Mouse (Mus musculus) c-Kit-positive CD71-positive TER-119-positive erythroid progenitor cells, embryonic 14.5 days (primary cell): Measurements from ENCODE around the gene Pnpla8.
"Not testable (repeated sequence)": the region's sequence is repeated elsewhere in the genome, so short reads cannot be mapped to it uniquely, and the experiment has no call there.

Experiments used
- DNase-seq: peaks from one replicate; pipeline ENCODE4 v3.0.0-alpha.2; 2013; ENCODE audit warnings: low spot score

Pnpla8 gene

GRCm38 (mm10) chr12:44221070-44221469 lies at the start of gene Pnpla8:
Gene Pnpla8 (plus strand): TSS chr12:44221370.
- DNase-seq, result not testable (repeated sequence)

- DNase-seq, result no peak
Observed at GRCm38 (mm10) chr12:44176331-44177037, 44.7 kb upstream of the Pnpla8 start.

DNA sequence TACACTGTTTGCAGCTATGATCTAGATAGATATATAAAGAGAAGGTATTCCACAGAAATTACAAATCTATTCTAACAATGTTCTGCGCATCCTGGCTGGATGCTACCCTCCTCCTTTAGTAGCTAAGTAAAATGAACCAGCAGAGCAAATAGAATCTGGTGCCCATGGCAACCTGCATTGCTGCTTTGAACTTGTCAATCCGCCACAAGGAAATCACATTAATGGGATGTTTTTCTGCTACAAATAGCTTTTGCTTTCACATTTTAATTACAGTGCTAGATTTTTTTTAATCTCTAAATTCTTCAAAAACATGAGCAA lies 44.2 kb upstream of the Pnpla8 start:
- DNase-seq, result no peak

DNA sequence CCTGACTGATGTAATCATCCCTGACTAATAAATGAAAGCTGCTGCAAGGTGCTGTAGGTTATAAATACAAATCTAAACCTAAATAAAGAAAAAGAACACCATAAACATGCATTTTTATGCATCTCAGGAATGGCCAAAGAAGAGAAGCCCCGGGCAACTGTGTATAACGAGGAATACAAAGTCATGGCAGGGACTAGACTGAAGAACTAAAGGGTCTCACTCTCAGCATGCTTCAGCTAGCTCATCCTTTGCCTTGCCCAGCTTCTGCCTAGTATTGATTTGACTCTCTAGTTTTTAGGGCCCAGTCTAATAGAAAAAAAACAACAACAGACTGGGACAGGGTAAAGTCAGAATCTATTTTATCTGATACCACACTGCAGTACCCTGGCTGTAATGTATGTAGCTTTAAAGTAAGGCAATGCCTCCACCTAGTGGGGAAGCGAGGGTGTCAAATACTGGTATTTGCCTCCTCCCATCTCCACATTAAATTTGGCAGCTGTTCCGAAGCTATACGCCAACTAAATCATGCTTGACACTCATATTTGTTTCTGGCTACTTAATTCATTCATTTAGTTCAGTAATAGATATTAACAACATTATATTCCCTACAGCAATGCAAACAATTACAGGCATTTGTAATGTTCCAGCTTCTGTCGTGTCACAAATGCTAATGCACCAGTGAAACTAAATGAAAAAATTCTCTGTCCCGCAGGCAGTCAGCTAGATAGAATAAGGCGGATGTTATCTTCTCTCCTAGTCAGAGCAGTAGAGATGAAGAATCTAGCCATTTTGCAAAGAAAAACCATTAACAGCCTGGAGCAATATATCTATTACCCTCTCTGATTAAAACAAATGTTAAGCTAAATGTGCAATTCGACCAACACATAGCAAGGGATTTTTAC lies 39.8 kb upstream of the Pnpla8 start:
- DNase-seq, result no peak

DNA sequence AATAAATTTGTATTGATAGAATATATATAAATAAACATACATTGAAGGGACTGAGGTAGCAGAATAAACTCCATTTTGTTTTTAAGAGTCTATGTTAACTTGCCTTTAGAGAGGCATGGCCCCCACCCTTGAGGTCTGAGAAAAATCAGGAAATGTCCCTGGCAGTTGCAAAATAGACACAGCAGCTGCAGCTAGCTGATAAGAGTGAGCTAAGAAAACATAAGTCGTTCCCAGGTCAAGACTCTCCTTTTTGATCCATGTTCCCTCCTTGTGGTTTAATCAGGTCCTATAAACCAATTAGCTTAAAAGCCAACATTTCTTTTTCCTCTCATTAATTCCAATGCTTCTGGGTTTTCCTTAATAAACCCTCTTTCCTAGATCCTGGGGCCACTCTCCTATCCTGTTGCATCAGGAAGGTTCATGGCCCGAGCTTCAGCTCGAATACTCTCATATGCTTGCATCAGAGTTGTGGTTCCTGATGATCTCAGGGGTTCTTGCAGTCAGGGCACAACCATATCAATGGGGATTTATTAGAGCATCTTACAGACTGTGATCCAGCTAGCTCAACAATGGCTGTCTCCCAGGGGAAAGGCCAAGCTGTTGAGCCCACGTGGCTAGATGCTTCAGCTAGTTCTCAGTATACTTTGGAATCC lies 23.2 kb upstream of the Pnpla8 start:
- peak; percentile 46 for DNase-seq

- DNase-seq, result peak; percentile 17
Observed at GRCm38 (mm10) chr12:44209141-44209823, 11.9 kb upstream of the Pnpla8 start.

- peak; percentile 98 for DNase-seq
Observed at GRCm38 (mm10) chr12:44209824-44210752, 11.1 kb upstream of the Pnpla8 start, which contains the start of gene Dnajb9. Gene Dnajb9 (minus strand): TSS chr12:44210326.

GRCm38 (mm10) chr12:44211555-44211954 lies 9.6 kb upstream of the Pnpla8 start:
- DNase-seq, result no peak

DNA sequence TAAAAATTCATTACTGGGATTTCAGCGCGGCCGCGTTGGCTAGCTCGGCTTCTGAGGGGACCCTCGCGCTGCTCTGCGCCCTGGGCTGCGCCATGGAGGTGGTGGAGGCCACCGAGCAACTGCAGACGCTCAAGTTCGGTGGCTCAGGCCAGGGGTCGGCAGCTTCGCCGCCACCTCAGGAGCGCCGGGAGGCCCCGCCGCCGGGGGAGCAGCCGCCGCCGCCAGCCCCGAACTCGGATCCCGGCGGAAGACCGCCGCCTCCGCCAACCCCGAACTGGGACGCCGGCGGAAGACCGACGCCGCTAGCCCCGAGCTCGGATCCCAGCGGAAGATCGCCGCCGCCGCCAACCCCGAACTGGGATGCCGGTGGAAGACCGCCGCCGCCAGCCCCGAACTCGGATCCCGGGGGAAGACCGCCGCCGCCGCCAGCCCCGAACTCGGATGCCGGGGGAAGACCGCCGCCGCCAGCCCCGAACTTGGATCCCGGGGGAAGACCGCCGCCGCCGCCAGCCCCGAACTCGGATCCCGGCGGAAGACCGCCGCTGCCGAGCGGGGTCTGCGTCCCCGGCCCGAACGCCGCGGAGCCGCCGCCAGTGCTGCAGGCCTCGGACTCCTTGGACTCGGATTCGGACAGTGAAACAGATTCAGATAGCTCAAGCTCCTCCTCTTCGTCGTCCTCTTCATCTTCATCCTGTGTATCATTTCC lies 634 bp downstream of the Pnpla8 start:
- no peak for DNase-seq

- no peak for DNase-seq
Observed at GRCm38 (mm10) chr12:44223044-44223443, 1.9 kb downstream of the Pnpla8 start.

GRCm38 (mm10) chr12:44224650-44225049 lies 3.5 kb downstream of the Pnpla8 start:
- DNase-seq, result no peak

DNA sequence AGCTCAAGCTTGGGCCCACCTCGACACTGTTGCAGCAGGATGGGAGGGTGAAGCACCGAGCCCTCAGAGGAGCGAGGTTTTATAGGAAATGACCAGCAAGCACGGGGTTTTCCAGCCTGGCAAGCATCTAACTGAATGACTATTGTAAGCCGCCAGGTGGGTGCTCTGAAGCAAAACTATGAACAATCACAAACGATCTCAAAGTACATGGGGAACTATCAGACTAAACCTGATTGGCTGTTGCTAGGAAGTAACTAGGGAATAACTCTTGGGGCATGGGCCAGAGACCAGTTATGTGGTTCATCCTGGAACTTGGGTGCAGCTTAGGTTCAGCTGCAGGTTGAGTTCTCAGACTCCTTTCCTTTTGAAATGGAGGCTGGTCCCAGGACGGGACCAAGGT lies 19.9 kb downstream of the Pnpla8 start:
- DNase-seq, result no peak

- DNase-seq, result no peak
Observed at GRCm38 (mm10) chr12:44242407-44242806, 21.2 kb downstream of the Pnpla8 start.

- DNase-seq, result no peak
Observed at GRCm38 (mm10) chr12:44245739-44246138, 24.6 kb downstream of the Pnpla8 start.

DNA sequence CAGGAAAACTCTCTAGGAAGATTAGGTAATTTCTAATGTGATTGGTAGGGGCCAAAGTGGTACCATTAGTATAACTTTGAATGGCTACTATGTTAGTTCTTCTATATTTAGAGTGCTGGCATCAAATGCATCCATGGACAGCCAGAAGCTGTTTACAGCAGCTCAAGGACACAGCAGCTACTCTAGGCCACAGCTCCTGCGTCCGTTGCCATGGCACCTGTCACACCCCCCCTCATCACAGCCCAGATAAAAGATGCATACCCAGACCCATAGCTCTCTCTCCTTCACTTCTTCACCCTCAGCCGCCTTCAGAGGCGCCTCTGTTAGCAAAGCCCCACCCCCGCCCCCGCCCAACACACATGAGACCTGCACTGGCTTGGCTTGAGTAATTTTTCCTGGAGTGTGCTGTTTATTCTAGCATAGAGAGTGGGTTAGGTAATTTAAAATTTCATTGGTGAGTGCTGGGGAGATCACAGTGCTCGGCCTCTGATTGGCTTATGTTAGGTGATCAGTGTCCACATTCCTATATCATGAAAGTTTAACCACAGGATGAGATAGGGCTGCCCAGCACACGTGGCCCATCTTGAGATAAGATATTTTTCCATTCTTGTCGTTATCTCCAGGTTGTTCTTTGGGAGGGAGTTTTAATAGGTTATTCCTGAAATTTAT lies 27.3 kb downstream of the Pnpla8 start:
- DNase-seq, result no peak

- DNase-seq, result no peak
Observed at GRCm38 (mm10) chr12:44262612-44263011, 41.4 kb downstream of the Pnpla8 start.

DNA sequence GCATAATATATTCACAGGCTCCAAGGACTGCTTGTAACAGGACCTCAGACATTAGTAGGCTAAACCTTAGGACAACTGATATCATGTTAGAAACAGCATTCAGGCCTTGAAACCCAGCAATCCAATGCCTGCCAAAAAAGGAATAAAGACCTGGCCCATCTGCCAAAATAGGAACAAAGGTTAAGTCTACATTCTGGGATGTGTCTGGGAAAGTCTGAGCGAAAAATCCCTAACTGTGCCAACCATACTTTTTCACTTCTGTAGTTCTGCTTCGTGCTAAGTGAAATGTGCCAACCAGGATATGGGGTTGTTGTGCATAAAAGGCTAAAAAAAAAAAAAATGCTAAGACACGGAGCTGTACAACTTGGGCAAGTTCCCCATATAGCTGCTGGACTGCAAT lies 44.5 kb downstream of the Pnpla8 start:
- DNase-seq, result no peak

GRCm38 (mm10) chr12:44267196-44267595 lies 46.0 kb downstream of the Pnpla8 start:
- no peak for DNase-seq

GRCm38 (mm10) chr12:44268728-44269302 lies 47.6 kb downstream of the Pnpla8 start:
- DNase-seq, result peak; percentile 97
